Mouse (Mus musculus): ENCODE data around the gene Bmt2. TPM values are rescaled to one million over a fixed set of nuclear protein-coding genes. Genes with fewer than 3 reads are reported as not detected.

The Bmt2 gene
- total and polyA plus RNA-seq, 3 experiments: 12.8 to 59.2 (median 17.6) TPM

DNA sequence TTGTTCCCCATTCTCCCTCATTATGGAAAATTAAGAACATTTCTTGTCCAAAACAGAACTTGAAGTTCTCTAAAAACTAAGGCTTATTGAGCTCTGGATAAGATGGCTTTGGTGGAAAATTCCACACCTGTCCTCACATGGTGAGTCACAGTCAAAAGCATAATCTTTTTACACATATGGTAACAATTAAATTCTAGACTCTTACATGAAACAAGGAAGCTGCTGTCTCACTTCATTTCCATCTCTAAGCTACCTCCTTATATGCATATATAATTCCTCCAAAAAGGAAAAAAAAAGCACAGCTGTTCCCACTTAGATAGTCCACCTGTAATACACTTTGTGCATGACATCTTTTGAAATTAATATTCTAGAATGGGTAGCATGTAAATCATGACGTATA, 45.2 kb downstream of the Bmt2 start:
- Histone ChIP-seq H3K9me3 (replicated peaks; ENCODE audit: low read length) (no peaks in the 10 kb centered on the region), H3K4me2 (ENCODE audit: insufficient read depth, low read depth, poor library complexity, severe bottlenecking) (no peak overlapping the region), H3K27ac (ENCODE audit: insufficient read depth, low read depth) (no peak overlapping the region), H3K4me3 (replicated peaks in 1 of 3; ENCODE audit: low read depth in 2 of 3, low read length in 2 of 3, poor library complexity in 1 of 3) (no peak overlapping the region), H3K4me1 (ENCODE audit: control insufficient read depth in 1 of 2, insufficient read depth in 2 of 2) (no peaks in the 10 kb centered on the region), H3K27me3 (replicated peaks) (no peaks in the 10 kb centered on the region), H3K9ac (ENCODE audit: insufficient read depth, low read depth) (no peak overlapping the region), H3K79me2 (replicated peaks; ENCODE audit: control insufficient read depth, extremely low read depth, insufficient read depth, poor library complexity, severe bottlenecking) (peaks cover 10% of the 10 kb centered on the region), H3K36me3 (replicated peaks in 1 of 2; ENCODE audit: control insufficient read depth in 1 of 2, insufficient read depth in 1 of 2, low read length in 1 of 2) (peaks cover 12 to 46% of the 10 kb centered on the region in 2 experiments)
- in situ Hi-C loops (cut with MboI; ENCODE audit: low pct_ligation_motif_present, low pct_unique_long_range_greater_than_20kb, low sequenced_read_pairs): no loop called here
- DNase-seq (ENCODE audit: extremely low read depth): no peak
- dilution Hi-C loops (cut with MboI; ENCODE audit: extremely low pct_ligation_motif_present, extremely low pct_unique_long_range_greater_than_20kb, low sequenced_read_pairs): no loop called here
- no peak for TF ChIP-seq NRF1 (IDR thresholded peaks at IDR 0.05; ENCODE audit: low read depth, low read length)
- no peak for TF ChIP-seq MEF2A (IDR thresholded peaks at IDR 0.05; ENCODE audit: borderline replicate concordance, low read depth, low read length)

DNA sequence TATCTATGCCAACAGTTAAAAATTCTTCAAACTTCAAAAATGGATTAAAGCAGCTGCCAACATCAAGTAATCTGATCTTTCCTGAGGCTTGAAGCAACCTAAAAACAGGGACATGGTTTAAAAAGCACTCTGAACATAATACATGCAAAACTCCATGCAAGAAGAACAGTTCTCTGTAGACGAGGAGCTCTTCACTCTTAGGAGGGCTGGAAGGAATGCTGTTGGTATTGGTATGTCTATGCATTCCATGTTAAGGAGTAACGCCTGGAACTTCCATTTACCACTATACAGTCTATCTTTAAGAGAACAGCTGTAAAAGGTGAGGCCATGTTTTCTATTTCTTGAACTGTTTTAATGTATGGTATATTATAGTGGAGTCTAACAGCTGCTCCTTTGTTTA, 47.2 kb downstream of the Bmt2 start:
- Histone ChIP-seq H3K27me3 (replicated peaks) (no peaks in the 10 kb centered on the region), H3K4me1 (ENCODE audit: control insufficient read depth in 1 of 2, insufficient read depth in 2 of 2) (no peaks in the 10 kb centered on the region), H3K27ac (ENCODE audit: insufficient read depth, low read depth) (no peak overlapping the region), H3K79me2 (replicated peaks; ENCODE audit: control insufficient read depth, extremely low read depth, insufficient read depth, poor library complexity, severe bottlenecking) (peaks cover 10% of the 10 kb centered on the region; the same call in 1 of the 2 replicates), H3K36me3 (replicated peaks in 1 of 2; ENCODE audit: control insufficient read depth in 1 of 2, insufficient read depth in 1 of 2, low read length in 1 of 2) (peaks cover 8 to 51% of the 10 kb centered on the region in 2 experiments), H3K4me3 (replicated peaks in 1 of 3; ENCODE audit: low read depth in 2 of 3, low read length in 2 of 3, poor library complexity in 1 of 3) (no peak overlapping the region), H3K9ac (ENCODE audit: insufficient read depth, low read depth) (no peak overlapping the region), H3K9me3 (replicated peaks; ENCODE audit: low read length) (no peaks in the 10 kb centered on the region), H3K4me2 (ENCODE audit: insufficient read depth, low read depth, poor library complexity, severe bottlenecking) (no peak overlapping the region)
- DNase-seq (ENCODE audit: extremely low read depth): no peak
- in situ Hi-C loops (cut with MboI; ENCODE audit: low pct_ligation_motif_present, low pct_unique_long_range_greater_than_20kb, low sequenced_read_pairs): no loop called here
- TF ChIP-seq IRF4 (IDR thresholded peaks at IDR 0.05; ENCODE audit: low read depth, low read length): no peak
- no peak for TF ChIP-seq PAX5 (IDR thresholded peaks at IDR 0.05; ENCODE audit: low read length)
- no peak for TF ChIP-seq MEF2A (IDR thresholded peaks at IDR 0.05; ENCODE audit: borderline replicate concordance, low read depth, low read length)
- no peak for TF ChIP-seq TCF12 (IDR thresholded peaks at IDR 0.05; ENCODE audit: low read depth, low read length)
- TF ChIP-seq NRF1 (IDR thresholded peaks at IDR 0.05; ENCODE audit: low read depth, low read length): no peak
- no peak for TF ChIP-seq MXI1 (IDR thresholded peaks at IDR 0.05; ENCODE audit: low read depth, low read length)
- TF ChIP-seq KAT2A (IDR thresholded peaks at IDR 0.05; ENCODE audit: insufficient replicate concordance, low read length): no peak
- TF ChIP-seq ZMIZ1 (IDR thresholded peaks at IDR 0.05; ENCODE audit: low read depth, low read length): no peak
- dilution Hi-C loops (cut with MboI; ENCODE audit: extremely low pct_ligation_motif_present, extremely low pct_unique_long_range_greater_than_20kb, low sequenced_read_pairs): no loop called here

DNA sequence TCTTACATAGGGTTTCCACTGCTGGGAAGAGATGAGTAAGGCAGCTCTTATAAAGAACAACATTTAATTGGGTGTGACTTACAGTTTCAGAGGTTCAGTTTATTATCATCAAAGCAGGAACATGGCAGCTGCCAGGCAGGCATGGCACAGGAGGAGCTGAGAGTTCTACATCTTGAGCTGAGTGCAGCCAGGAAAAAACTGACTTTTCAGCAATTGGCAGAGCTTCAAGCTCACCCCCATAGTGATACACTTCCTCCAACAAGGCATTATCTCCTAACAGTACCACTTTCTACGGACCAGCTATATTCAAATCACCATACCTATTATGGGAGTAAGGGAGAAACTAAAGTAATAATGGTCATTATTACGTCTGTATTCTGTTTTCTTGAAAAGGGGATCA, 58.1 kb downstream of the Bmt2 start:
- Histone ChIP-seq H3K4me2 (ENCODE audit: insufficient read depth, low read depth, poor library complexity, severe bottlenecking) (no peak overlapping the region), H3K36me3 (replicated peaks in 1 of 2; ENCODE audit: control insufficient read depth in 1 of 2, insufficient read depth in 1 of 2, low read length in 1 of 2) (peaks cover 0 to 11% of the 10 kb centered on the region in 2 experiments), H3K9me3 (replicated peaks; ENCODE audit: low read length) (no peaks in the 10 kb centered on the region), H3K4me3 (replicated peaks in 1 of 3; ENCODE audit: low read depth in 2 of 3, low read length in 2 of 3, poor library complexity in 1 of 3) (no peak overlapping the region), H3K79me2 (replicated peaks; ENCODE audit: control insufficient read depth, extremely low read depth, insufficient read depth, poor library complexity, severe bottlenecking) (no peaks in the 10 kb centered on the region), H3K27ac (ENCODE audit: insufficient read depth, low read depth) (no peak overlapping the region), H3K27me3 (replicated peaks) (no peaks in the 10 kb centered on the region), H3K4me1 (ENCODE audit: control insufficient read depth in 1 of 2, insufficient read depth in 2 of 2) (0 out of 4 replicates have a peak, but pooled peaks cover 0 to 2% of the 10 kb centered on the region in 2 experiments), H3K9ac (ENCODE audit: insufficient read depth, low read depth) (no peak overlapping the region)
- dilution Hi-C loops (cut with MboI; ENCODE audit: extremely low pct_ligation_motif_present, extremely low pct_unique_long_range_greater_than_20kb, low sequenced_read_pairs): no loop called here
- TF ChIP-seq IRF4 (IDR thresholded peaks at IDR 0.05; ENCODE audit: low read depth, low read length) (no peak), PAX5 (IDR thresholded peaks at IDR 0.05; ENCODE audit: low read length) (no peak), SMC3 (IDR thresholded peaks at IDR 0.05; ENCODE audit: low read depth, low read length) (no peak), MXI1 (IDR thresholded peaks at IDR 0.05; ENCODE audit: low read depth, low read length) (no peak), POLR2A (IDR thresholded peaks at IDR 0.05; ENCODE audit: low read depth, low read length) (no peak), GABPA (IDR thresholded peaks at IDR 0.05; ENCODE audit: insufficient replicate concordance, low read depth, low read length) (no peak)
- no peak for DNase-seq (ENCODE audit: extremely low read depth)
- in situ Hi-C loops (cut with MboI; ENCODE audit: low pct_ligation_motif_present, low pct_unique_long_range_greater_than_20kb, low sequenced_read_pairs): no loop called here
